Mouse (Mus musculus) megakaryocyte progenitor cell, adult 5-6 weeks (primary cell): ENCODE data around the gene Arhgap9. TPM values are rescaled to one million over a fixed set of nuclear protein-coding genes. Genes with fewer than 3 reads are reported as not detected.
A peak's percentile ranks its signal among the peaks of the same experiment; 100 is the strongest.

Experiments used
- ATAC-seq: replicated peaks from 2 replicates; pipeline ENCODE4 v1.8.0; 2016; ENCODE audit warnings: mild to moderate bottlenecking, moderate TSS enrichment, inconsistent platforms; ENCODE audit not compliant: poor library complexity
- total RNA-seq, 2 experiments: library from RNA; stranded (forward) in 1 of 2; stranded (reverse) in 1 of 2; fragments of 157-497, 149-512 nt in 1 of 2; fragments of 200-1000 nt in 1 of 2; gene quantifications; 2 replicates each; pipeline versions ENCODE4 v1.2.3 to v1.2.4; 2015 to 2017

Arhgap9 gene
- total RNA-seq, 2 experiments from 2014 or later, result 37.1 to 37.3 TPM

DNA sequence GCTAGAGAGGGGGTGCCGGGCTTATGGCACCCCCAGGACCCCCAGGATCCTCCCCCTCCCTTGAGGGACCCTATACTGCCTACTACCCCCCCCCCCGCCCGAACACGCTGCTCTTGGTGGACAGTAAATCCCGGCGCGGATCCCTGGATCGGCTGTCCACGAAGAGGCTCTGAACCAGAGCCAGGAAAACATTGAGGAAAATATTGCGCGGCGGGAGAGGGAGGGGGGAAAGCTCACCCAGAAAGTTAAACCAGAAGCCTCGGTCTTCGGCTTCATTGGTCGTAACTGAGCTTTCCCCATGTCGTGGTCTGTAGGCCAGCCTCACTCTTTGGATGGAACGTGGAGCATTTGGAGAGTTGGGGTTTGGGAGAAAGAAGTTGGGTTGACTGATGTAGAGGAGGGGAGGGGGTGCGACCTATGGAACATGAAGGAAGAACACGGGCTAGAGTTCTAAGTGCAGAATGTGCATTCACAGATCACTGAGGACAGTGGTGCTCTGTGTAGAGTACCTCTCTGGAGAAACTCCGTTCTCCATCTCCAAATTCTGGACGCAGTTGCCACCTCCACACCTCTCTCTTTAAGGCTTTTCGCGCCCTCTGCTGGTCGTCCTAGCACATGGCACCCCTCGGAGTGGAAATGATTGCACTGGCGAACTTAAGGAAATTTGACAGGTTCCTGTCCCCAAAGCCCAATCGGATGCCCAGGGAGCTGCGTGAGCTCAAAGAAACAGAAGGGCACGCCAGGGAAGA lies 20.3 kb downstream of the Arhgap9 start, which contains the start of gene Gli1:
Gli1 (minus strand) TSS at position 84 of the 749 bp plus-strand sequence.
- ATAC-seq, result peak; percentile 72

- ATAC-seq, result no peak
These were observed 21.3 kb downstream of the Arhgap9 start for GRCm38 (mm10) chr10:127343029-127343428.

DNA sequence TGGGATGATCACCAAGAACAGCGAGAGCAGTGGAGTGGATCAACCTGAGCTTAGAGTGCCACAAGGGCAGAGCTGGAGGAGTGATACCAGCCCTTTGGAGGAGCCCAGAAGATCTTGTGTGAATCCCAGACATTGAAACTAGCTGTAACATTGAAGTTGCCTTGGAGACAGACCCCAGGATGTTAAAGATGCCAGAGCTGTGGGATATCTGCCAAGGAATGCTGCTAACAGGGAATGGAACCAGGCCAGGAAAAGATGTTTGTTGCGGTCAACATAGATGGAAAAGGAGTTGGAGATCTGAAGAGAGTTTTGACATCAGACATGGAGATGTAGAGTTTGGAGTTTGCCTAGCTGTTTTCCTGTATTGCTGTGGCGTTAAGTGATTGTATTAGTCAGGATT lies 24.4 kb downstream of the Arhgap9 start:
- no peak for ATAC-seq

- ATAC-seq, result peak; percentile 44; the same call in 1 of the 2 replicates
These were observed 27.2 kb downstream of the Arhgap9 start for GRCm38 (mm10) chr10:127348957-127349356.

- no peak for ATAC-seq
These were observed 28.0 kb downstream of the Arhgap9 start for GRCm38 (mm10) chr10:127349810-127350209.

GRCm38 (mm10) chr10:127350594-127351284 lies 29.0 kb downstream of the Arhgap9 start:
- peak; percentile 94 for ATAC-seq

DNA sequence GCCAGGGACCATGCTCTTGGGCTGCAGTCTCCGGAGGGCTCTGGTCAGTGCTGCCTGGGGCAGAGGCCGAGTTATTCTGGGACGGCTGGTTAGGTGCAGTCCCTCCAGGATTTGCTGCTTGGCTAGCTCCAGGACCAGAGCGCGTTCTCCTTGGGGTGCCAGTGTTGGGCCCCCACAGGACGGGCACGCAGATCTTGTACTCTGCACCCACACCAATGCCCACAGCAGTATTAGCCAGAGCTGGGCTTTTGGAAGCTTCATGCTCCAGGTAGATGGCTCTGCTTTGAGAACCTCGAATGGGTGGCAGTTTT lies 29.5 kb downstream of the Arhgap9 start:
- ATAC-seq, result no peak

DNA sequence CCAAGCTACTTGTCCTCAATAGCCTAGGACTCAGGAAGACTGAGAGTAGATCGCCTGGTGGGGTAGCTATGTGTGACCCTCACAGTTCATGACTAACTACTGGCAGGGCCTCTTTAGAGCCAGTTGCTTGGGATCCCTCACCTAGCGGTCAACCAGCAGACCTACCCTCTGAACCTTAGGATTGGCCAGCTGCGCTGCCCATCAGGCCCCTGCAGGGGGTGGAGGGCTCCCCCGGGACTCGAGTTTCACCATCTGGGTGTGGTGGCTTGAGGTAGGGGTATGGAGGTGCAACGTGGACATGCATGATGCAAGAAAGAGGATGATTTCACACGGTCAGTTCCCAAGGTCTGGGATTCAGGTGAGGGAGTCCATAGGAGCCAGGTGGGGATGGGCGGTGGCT lies 30.0 kb downstream of the Arhgap9 start:
- ATAC-seq, result no peak

- ATAC-seq, result no peak
These were observed 30.4 kb downstream of the Arhgap9 start for GRCm38 (mm10) chr10:127352187-127352586.

- no peak for ATAC-seq
These were observed 31.0 kb downstream of the Arhgap9 start for GRCm38 (mm10) chr10:127352766-127353165.

DNA sequence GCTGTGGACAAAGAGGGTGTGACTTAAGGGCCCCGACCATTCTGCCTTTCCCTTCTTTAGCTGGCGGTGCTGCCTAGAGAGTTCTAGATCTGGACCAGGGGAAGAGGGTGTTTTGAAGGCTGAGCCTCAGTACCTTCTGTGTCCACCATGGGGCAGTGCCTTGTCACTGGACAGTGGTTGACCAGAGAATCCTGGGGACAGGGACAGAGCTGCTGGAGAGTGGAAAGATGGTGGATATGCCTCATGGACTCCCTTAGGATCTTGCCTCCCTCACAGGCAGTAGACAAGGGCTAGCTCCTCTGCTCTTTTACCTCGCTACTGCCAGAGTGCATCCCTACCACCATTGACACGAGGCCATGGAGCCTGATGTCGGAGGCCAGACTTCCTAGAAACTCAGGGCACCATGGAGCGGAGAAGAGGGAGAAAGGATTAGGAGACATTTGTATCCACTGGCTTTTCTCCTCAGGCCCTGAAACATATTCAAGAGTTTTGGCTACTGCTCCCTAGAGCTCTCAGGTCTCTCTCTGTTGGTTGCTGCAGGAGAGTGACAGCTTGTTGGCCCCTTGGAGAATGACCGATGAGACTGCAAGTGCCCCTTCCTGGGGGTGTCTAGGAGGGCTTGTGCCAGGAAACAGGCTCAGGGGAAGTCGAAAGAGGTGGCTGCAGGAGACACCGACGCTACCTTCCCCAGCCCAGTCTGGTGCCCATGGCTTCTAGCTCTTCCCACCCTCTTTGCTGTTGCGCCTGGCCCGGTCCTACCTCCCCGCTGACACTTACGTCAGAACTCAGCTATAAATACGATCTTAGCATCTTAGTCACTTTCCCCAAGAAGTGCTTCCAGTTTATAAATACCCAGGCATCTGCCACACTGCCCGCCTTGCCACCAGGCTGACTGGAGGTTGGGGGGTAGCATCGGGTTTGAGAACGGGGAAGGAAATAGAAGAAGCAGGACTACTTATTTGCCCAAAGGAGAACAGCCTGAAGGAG lies 32.4 kb downstream of the Arhgap9 start, which contains the start of gene Inhbe:
Inhbe (minus strand) TSS at position 503 of the 987 bp plus-strand sequence.
- 0 out of 2 replicates have a peak, but pooled peaks have one; percentile 21 for ATAC-seq

DNA sequence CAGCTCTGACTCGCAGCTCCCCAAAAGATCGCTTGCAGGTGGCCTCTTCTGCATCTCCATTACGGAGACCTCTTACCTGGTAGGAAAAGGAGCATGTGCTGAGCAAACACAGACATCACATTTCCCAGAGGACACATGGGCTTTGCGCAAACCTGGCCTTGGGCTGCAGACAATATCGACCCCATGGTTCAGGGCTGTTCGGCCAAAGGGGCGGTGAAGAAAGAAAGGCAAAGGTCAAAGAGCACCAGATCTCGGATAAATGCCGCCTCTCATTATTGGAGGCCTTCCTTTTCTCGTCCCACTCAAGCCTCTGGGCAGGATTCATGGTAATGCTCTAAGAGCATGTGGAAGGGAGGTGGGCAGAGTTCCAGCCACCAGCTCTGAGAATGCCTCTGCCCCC lies 33.6 kb downstream of the Arhgap9 start:
- ATAC-seq, result no peak

- ATAC-seq, result peak; percentile 50; the same call in 1 of the 2 replicates
These were observed 39.0 kb downstream of the Arhgap9 start for GRCm38 (mm10) chr10:127360714-127361113.

DNA sequence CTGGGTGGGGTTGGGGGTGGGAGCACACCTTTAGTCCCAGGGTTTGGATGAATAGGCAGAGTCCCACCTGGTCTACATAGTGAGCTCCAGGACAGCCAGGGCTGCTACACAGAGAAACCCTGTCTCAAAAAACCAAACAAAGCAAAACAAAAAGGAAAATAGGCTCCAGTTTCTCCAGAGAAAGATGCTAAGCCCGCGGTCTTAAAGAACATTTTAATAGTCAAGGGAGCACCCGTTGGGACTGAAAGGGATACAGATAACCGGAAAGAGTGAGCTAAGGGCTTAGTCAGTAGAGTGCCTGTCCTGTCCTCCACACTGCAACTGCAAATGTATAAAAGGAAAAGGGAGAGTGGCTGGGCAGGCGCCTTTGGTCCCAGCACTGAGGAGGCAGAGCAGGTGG lies 45.4 kb downstream of the Arhgap9 start:
- no peak for ATAC-seq

DNA sequence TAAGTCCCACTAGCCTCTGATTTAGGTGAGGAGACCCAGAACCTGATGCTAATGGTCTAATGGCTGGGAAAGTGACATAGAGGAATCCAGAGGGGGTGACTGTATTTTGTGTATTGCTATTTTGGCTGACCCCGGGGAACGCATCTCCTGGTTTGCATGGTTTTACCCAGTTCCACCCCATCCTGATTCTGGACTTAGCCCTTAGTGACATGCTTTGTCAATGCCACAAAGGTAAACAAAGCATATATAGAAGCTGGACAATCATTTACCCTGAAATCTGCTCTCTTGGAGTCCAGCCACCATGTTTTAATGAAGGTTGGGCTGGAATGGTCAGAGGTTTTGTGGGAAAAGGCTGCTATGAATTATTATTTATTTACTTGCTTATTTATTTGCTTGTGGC lies 46.5 kb downstream of the Arhgap9 start:
- ATAC-seq, result no peak

DNA sequence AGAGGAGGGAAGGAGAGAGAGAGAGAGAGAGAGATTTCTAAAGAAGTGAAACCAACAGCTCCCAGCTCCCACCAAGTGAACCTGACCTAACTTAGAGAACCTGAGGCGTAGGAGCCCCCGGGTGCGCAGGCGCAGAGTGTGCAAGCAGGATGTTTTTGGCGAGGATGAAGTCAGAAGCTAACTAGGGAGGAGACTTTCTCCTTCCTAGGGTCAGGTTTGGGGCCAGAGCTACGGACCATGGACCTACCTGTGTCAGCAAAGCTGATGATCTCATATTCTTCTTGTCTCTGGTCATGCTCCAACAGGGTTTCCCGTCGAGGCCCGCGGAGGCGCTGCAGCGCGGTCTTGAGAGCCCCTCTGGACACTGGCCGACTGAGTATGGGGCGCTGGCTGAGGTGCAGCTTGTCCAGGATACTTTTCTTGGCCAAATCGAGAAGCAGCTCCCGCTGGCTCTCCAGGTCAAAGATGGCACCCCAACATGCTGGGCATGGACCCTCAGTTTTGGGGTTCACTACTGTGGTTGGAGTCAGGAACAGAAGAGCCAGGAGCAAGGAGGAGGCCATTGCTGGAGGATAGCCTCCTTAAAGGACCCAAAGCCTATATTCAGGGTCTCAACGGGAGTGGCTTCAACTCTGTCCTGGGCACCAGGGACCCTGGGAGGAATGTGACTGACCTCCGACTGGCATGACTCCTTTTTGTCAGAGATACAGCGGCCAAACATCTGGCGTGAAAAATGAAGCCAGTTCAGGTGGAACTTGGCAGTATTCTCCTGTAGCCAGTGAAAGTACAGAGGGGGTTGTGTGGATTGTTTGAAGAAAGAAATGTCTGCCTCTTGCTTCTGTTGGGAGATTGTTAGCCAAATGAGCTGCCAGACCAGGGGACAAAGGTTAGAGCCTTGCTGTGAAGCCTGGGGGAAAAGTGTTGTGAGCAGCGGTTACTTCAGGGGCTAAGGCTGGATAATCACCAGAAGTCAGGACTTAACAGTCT lies 48.4 kb downstream of the Arhgap9 start, which contains the start of gene Inhbc:
Inhbc (minus strand) TSS at position 598 of the 987 bp plus-strand sequence.
- ATAC-seq, result no peak

DNA sequence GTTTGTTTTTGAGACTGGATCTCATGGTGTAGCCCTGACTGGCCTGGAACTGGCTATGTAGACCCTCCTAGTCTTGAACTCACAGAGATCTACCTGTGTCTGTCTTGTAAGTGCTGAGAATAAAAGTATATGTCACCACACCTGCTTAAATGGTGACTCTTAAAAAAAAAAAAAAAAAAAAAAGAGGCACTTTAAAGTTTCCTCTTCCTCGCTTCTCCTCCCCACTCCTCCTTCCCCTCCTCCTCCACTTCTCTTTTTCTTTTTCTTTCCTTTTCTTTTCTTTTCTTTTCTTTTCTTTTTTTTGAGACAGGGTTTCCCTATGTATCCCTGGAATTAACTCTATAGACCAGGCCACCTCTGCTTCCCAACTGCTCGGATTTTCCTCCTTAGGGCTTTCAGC lies 49.3 kb downstream of the Arhgap9 start:
- no peak for ATAC-seq

- no peak for ATAC-seq
These were observed 55.9 kb downstream of the Arhgap9 start for GRCm38 (mm10) chr10:127377700-127378099.
